Mouse (Mus musculus) CH12.LX (cell line): ENCODE results near the gene Tcp10a. TPM values are rescaled to one million over a fixed set of nuclear protein-coding genes. Genes with fewer than 3 reads are reported as not detected.
"Not testable (repeated sequence)": the region's sequence is repeated elsewhere in the genome, so short reads cannot be mapped to it uniquely, and the experiment has no call there.

Source experiments
- DNase-seq: peaks from one replicate; pipeline ENCODE4 v3.0.0-alpha.2; 2013; ENCODE audit errors: extremely low read depth
- H3K27ac ChIP-seq: 2 replicates; pipeline ENCODE4 v1.5.1; 2012; ENCODE audit warnings: low read depth, mild to moderate bottlenecking, control low read depth, moderate library complexity; ENCODE audit not compliant: insufficient read depth
- H3K27me3 ChIP-seq: replicated peaks from 2 replicates; pipeline ENCODE3; 2012; ENCODE audit warnings: inconsistent platforms
- H3K36me3 ChIP-seq, 2 experiments: replicated peaks in 1 of 2; 2 replicates each; pipeline versions ENCODE3 to v1.6.1; 2012; ENCODE audit warnings: inconsistent platforms in 1 of 2, low read length in 1 of 2, mild to moderate bottlenecking in 1 of 2, mixed read lengths in 1 of 2, moderate library complexity in 1 of 2; ENCODE audit not compliant: control insufficient read depth in 1 of 2, insufficient read depth in 1 of 2
- H3K4me1 ChIP-seq, 2 experiments: 2 replicates each; pipeline ENCODE4 v1.6.1; 2012; ENCODE audit warnings: inconsistent platforms in 1 of 2, moderate library complexity in 1 of 2; ENCODE audit not compliant: insufficient read depth in 2 of 2, control insufficient read depth in 1 of 2
- H3K4me2 ChIP-seq: 2 replicates; pipeline ENCODE4 v1.6.1; 2012; ENCODE audit warnings: low read depth, mild to moderate bottlenecking, control low read depth; ENCODE audit not compliant: poor library complexity, insufficient read depth, severe bottlenecking
- H3K4me3 ChIP-seq, 3 experiments: fragments of 150-350 bp in 1 of 3; sonication (generic) in 1 of 3; replicated peaks in 1 of 3; 2 replicates each; pipeline versions ENCODE3 to v1.5.1; 2011 to 2012; ENCODE audit warnings: low read depth in 2 of 3, low read length in 2 of 3, mild to moderate bottlenecking in 2 of 3, moderate library complexity in 2 of 3, control low read depth in 1 of 3, improper control_type of control experiment in 1 of 3, inconsistent platforms in 1 of 3, mixed read lengths in 1 of 3; ENCODE audit not compliant: poor library complexity in 1 of 3
- H3K79me2 ChIP-seq: replicated peaks from 2 replicates; pipeline ENCODE4 v1.6.1; 2012; ENCODE audit warnings: mild to moderate bottlenecking, moderate library complexity; ENCODE audit not compliant: control insufficient read depth, poor library complexity, insufficient read depth, severe bottlenecking; ENCODE audit errors: extremely low read depth
- H3K9ac ChIP-seq: 2 replicates; pipeline ENCODE4 v1.6.1; 2012; ENCODE audit warnings: low read depth, mild to moderate bottlenecking, control low read depth, moderate library complexity; ENCODE audit not compliant: insufficient read depth
- H3K9me3 ChIP-seq: replicated peaks from 2 replicates; pipeline ENCODE3; 2012; ENCODE audit warnings: low read length, inconsistent platforms, mixed read lengths
- dilution Hi-C: fragments of 300-500 bp; cut with MboI; formaldehyde crosslinking; loops from 2 replicates; pipeline ENCODE4 v1.14.3; 2020; ENCODE audit warnings: low sequenced_read_pairs; ENCODE audit not compliant: extremely low pct_unique_long_range_greater_than_20kb, extremely low pct_ligation_motif_present
- in situ Hi-C: fragments of 300-500 bp; cut with MboI; formaldehyde crosslinking; loops from 3 replicates; pipeline ENCODE4 v1.14.3; 2019; ENCODE audit warnings: low sequenced_read_pairs, low pct_ligation_motif_present, low pct_unique_long_range_greater_than_20kb, mixed read lengths
- polyA plus RNA-seq: library from polyadenylated mRNA; unstranded; fragments of >175 nt; gene quantifications from 2 replicates; pipeline ENCODE4 v1.2.1, GENCODE M21; 2012; ENCODE audit warnings: low read depth; ENCODE audit not compliant: insufficient read length
- total RNA-seq, 2 experiments: library from RNA; depleted of rRNA; stranded (reverse); fragments of 300-350 nt in 1 of 2; fragments of >200 nt in 1 of 2; gene quantifications; 2 replicates each; pipeline ENCODE4 v1.2.3; 2012 to 2014

Gene Tcp10a
- total and polyA plus RNA-seq, 3 experiments: 0.84 TPM; not detected in 2

- H3K36me3 ChIP-seq, H3K27ac ChIP-seq, DNase-seq, in situ Hi-C loops, H3K4me3 ChIP-seq, H3K9ac ChIP-seq, H3K4me1 ChIP-seq, dilution Hi-C loops, H3K27me3 ChIP-seq, H3K9me3 ChIP-seq, H3K4me2 ChIP-seq, H3K79me2 ChIP-seq: not testable (repeated sequence)
Observed at GRCm38 (mm10) chr17:7377907-7378306, 53.5 kb downstream of the Tcp10a start.

GRCm38 (mm10) chr17:7382711-7383110 lies 58.3 kb downstream of the Tcp10a start:
- H3K9ac ChIP-seq, DNase-seq, dilution Hi-C loops, H3K27ac ChIP-seq, H3K79me2 ChIP-seq, H3K9me3 ChIP-seq, in situ Hi-C loops, H3K4me2 ChIP-seq, H3K36me3 ChIP-seq, H3K4me1 ChIP-seq, H3K27me3 ChIP-seq, H3K4me3 ChIP-seq: not testable (repeated sequence)

- H3K36me3 ChIP-seq, in situ Hi-C loops, H3K27me3 ChIP-seq, dilution Hi-C loops, H3K9me3 ChIP-seq, H3K4me2 ChIP-seq, H3K9ac ChIP-seq, H3K4me3 ChIP-seq, H3K4me1 ChIP-seq, H3K27ac ChIP-seq, DNase-seq, H3K79me2 ChIP-seq: not testable (repeated sequence)
Observed at GRCm38 (mm10) chr17:7383167-7384143, 59.0 kb downstream of the Tcp10a start.

- H3K4me3 ChIP-seq, H3K4me2 ChIP-seq, H3K4me1 ChIP-seq, DNase-seq, H3K27ac ChIP-seq, H3K9ac ChIP-seq, dilution Hi-C loops, in situ Hi-C loops, H3K79me2 ChIP-seq, H3K27me3 ChIP-seq, H3K36me3 ChIP-seq, H3K9me3 ChIP-seq: not testable (repeated sequence)
Observed at GRCm38 (mm10) chr17:7385364-7385763, 60.9 kb downstream of the Tcp10a start, which contains the start of gene Unc93a2. Gene Unc93a2 (minus strand): TSS chr17:7385464.

GRCm38 (mm10) chr17:7386016-7386415 lies 61.6 kb downstream of the Tcp10a start:
- H3K4me3 ChIP-seq, H3K27ac ChIP-seq, H3K4me1 ChIP-seq, DNase-seq, H3K27me3 ChIP-seq, dilution Hi-C loops, in situ Hi-C loops, H3K4me2 ChIP-seq, H3K9ac ChIP-seq, H3K9me3 ChIP-seq, H3K79me2 ChIP-seq, H3K36me3 ChIP-seq: not testable (repeated sequence)

GRCm38 (mm10) chr17:7388341-7388957 lies 64.0 kb downstream of the Tcp10a start:
- H3K9me3 ChIP-seq, H3K9ac ChIP-seq, dilution Hi-C loops, H3K79me2 ChIP-seq, H3K4me1 ChIP-seq, H3K36me3 ChIP-seq, DNase-seq, H3K4me2 ChIP-seq, H3K4me3 ChIP-seq, H3K27ac ChIP-seq, in situ Hi-C loops, H3K27me3 ChIP-seq: not testable (repeated sequence)
